Mouse (Mus musculus): ENCODE results near the gene Sgms1. TPM values are rescaled to one million over a fixed set of nuclear protein-coding genes. Genes with fewer than 3 reads are reported as not detected.

Sgms1 gene
- total RNA-seq, 1 experiment from 2014 or later, result 57.7 TPM

GRCm38 (mm10) chr19:32304008-32304873, 85.3 kb downstream of the Sgms1 start:
- ATAC-seq (replicated peaks; ENCODE audit: low read depth, poor library complexity, severe bottlenecking), result peak; percentile 78

- no peak for ATAC-seq (replicated peaks; ENCODE audit: low read depth, poor library complexity, severe bottlenecking)
These were observed 86.6 kb downstream of the Sgms1 start for GRCm38 (mm10) chr19:32302835-32303381.

- no peak for ATAC-seq (replicated peaks; ENCODE audit: low read depth, poor library complexity, severe bottlenecking)
These were observed 87.9 kb downstream of the Sgms1 start for GRCm38 (mm10) chr19:32301568-32301967.

- ATAC-seq (replicated peaks; ENCODE audit: low read depth, poor library complexity, severe bottlenecking), result 0 out of 2 replicates have a peak, but pooled peaks have one; percentile 26
These were observed 91.3 kb downstream of the Sgms1 start for GRCm38 (mm10) chr19:32298221-32298620.

GRCm38 (mm10) chr19:32296863-32297262, 92.7 kb downstream of the Sgms1 start:
- ATAC-seq (replicated peaks; ENCODE audit: low read depth, poor library complexity, severe bottlenecking), result no peak

GRCm38 (mm10) chr19:32295581-32295980, 93.9 kb downstream of the Sgms1 start:
- ATAC-seq (replicated peaks; ENCODE audit: low read depth, poor library complexity, severe bottlenecking), result no peak

- ATAC-seq (replicated peaks; ENCODE audit: low read depth, poor library complexity, severe bottlenecking), result peak; percentile 16; the same call in 1 of the 2 replicates
These were observed 96.4 kb downstream of the Sgms1 start for GRCm38 (mm10) chr19:32292782-32293776.

GRCm38 (mm10) chr19:32292067-32292739, 97.3 kb downstream of the Sgms1 start:
- ATAC-seq (replicated peaks; ENCODE audit: low read depth, poor library complexity, severe bottlenecking), result peak; percentile 90

GRCm38 (mm10) chr19:32291130-32291529, 98.4 kb downstream of the Sgms1 start:
- no peak for ATAC-seq (replicated peaks; ENCODE audit: low read depth, poor library complexity, severe bottlenecking)

- ATAC-seq (replicated peaks; ENCODE audit: low read depth, poor library complexity, severe bottlenecking), result no peak
These were observed 100.6 kb downstream of the Sgms1 start for GRCm38 (mm10) chr19:32288895-32289294.

GRCm38 (mm10) chr19:32287839-32288238, 101.7 kb downstream of the Sgms1 start:
- no peak for ATAC-seq (replicated peaks; ENCODE audit: low read depth, poor library complexity, severe bottlenecking)

- no peak for ATAC-seq (replicated peaks; ENCODE audit: low read depth, poor library complexity, severe bottlenecking)
These were observed 104.1 kb downstream of the Sgms1 start for GRCm38 (mm10) chr19:32285455-32285831.

- ATAC-seq (replicated peaks; ENCODE audit: low read depth, poor library complexity, severe bottlenecking), result 0 out of 2 replicates have a peak, but pooled peaks have one; percentile 36
These were observed 104.6 kb downstream of the Sgms1 start for GRCm38 (mm10) chr19:32284681-32285454.

GRCm38 (mm10) chr19:32281917-32282316, 107.6 kb downstream of the Sgms1 start:
- ATAC-seq (replicated peaks; ENCODE audit: low read depth, poor library complexity, severe bottlenecking), result no peak

- no peak for ATAC-seq (replicated peaks; ENCODE audit: low read depth, poor library complexity, severe bottlenecking)
These were observed 109.1 kb downstream of the Sgms1 start for GRCm38 (mm10) chr19:32280380-32280779.

- ATAC-seq (replicated peaks; ENCODE audit: low read depth, poor library complexity, severe bottlenecking), result no peak
These were observed 110.1 kb downstream of the Sgms1 start for GRCm38 (mm10) chr19:32279400-32279799.

GRCm38 (mm10) chr19:32277869-32278268, 111.6 kb downstream of the Sgms1 start:
- peak; percentile 24; the same call in 1 of the 2 replicates for ATAC-seq (replicated peaks; ENCODE audit: low read depth, poor library complexity, severe bottlenecking)

- no peak for ATAC-seq (replicated peaks; ENCODE audit: low read depth, poor library complexity, severe bottlenecking)
These were observed 112.2 kb downstream of the Sgms1 start for GRCm38 (mm10) chr19:32277287-32277686.

- ATAC-seq (replicated peaks; ENCODE audit: low read depth, poor library complexity, severe bottlenecking), result peak; percentile 57
These were observed 112.7 kb downstream of the Sgms1 start for GRCm38 (mm10) chr19:32276817-32277216.

Data from common myeloid progenitor, adult 5-6 weeks (primary cell).